Mouse (Mus musculus) midbrain, embryonic 12.5 days (tissue): ENCODE measurements around the gene Zfp385a. TPM values are rescaled to one million over a fixed set of nuclear protein-coding genes. Genes with fewer than 3 reads are reported as not detected.
A peak's percentile ranks its signal among the peaks of the same experiment; 100 is the strongest.
"Not testable (repeated sequence)": the region's sequence is repeated elsewhere in the genome, so short reads cannot be mapped to it uniquely, and the experiment has no call there.

Experiments
- ATAC-seq: fragments of 200-750 bp; cut with Nextera tagmentation; 2 replicates; pipeline ENCODE4 v1.8.0; 2017; ENCODE audit warnings: low read depth, moderate TSS enrichment, moderate library complexity; ENCODE audit not compliant: low FRiP score
- H3K27ac ChIP-seq: fragments of 300-500 bp; sonication (generic); replicated peaks from 2 replicates; pipeline ENCODE4 v1.5.1; 2016; ENCODE audit warnings: mild to moderate bottlenecking
- H3K27me3 ChIP-seq: fragments of 300-500 bp; sonication (generic); 2 replicates; pipeline ENCODE4 v1.6.1; 2016; ENCODE audit warnings: mild to moderate bottlenecking
- H3K36me3 ChIP-seq: fragments of 300-500 bp; sonication (generic); 2 replicates; pipeline ENCODE4 v1.6.1; 2016
- H3K4me1 ChIP-seq: fragments of 300-500 bp; sonication (generic); 2 replicates; pipeline ENCODE4 v1.6.1; 2016
- H3K4me2 ChIP-seq: fragments of 300-500 bp; sonication (generic); replicated peaks from 2 replicates; pipeline ENCODE4 v1.6.1; 2016; ENCODE audit warnings: mild to moderate bottlenecking, moderate library complexity
- H3K4me3 ChIP-seq: fragments of 300-500 bp; sonication (generic); 2 replicates; pipeline ENCODE4 v1.5.1; 2016; ENCODE audit warnings: mild to moderate bottlenecking
- H3K9ac ChIP-seq: fragments of 300-500 bp; sonication (generic); replicated peaks from 2 replicates; pipeline ENCODE4 v1.6.1; 2016; ENCODE audit warnings: mild to moderate bottlenecking, moderate library complexity
- H3K9me3 ChIP-seq: fragments of 300-500 bp; sonication (generic); 2 replicates; pipeline ENCODE4 v1.6.1; 2016; ENCODE audit warnings: mild to moderate bottlenecking
- WGBS: fragments of 180-500 bp; shearing (Covaris S2); methylation state at CpG from one replicate; pipeline ENCODE4 v1.1.7; 2016; 5-methylcytosine and 5-hydroxymethylcytosine counted together
- microRNA counts: library from miRNA; unstranded; fragments of <30 nt; microRNA quantifications from one replicate; lab custom pipeline; 2017
- microRNA-seq: library from miRNA; unstranded; fragments of <30 nt; microRNA quantifications from one replicate; pipeline ENCODE4, GENCODE M21; 2017
- polyA plus RNA-seq: library from polyadenylated mRNA; unstranded; fragments of >200 nt; fragmentation: Nextera tagmentation; extraction: Ambion mirVana; gene quantifications from 2 replicates; pipeline ENCODE4 v1.2.1, GENCODE M21; 2016

Gene Zfp385a
- polyA plus RNA-seq, 1 experiment from 2014 or later = 20.8 TPM

- H3K4me2 ChIP-seq, H3K27me3 ChIP-seq, H3K4me3 ChIP-seq, H3K9me3 ChIP-seq, H3K9ac ChIP-seq, H3K36me3 ChIP-seq, ATAC-seq, H3K27ac ChIP-seq: not testable (repeated sequence)
- WGBS = 92% methylated on average over 3 of the region's 3 CpGs
- peaks cover 15% of the 10 kb centered on the region for H3K4me1 ChIP-seq
Observed at GRCm38 (mm10) chr15:103275943-103276342, 64.0 kb downstream of the Zfp385a start.

GRCm38 (mm10) chr15:103272419-103273279 is 67.2 kb downstream of the Zfp385a start, which contains the start of gene Copz1:
Gene Copz1 (plus strand): TSS chr15:103272714.
- under 1% methylated on average over 38 of the region's 38 CpGs for WGBS
- Histone ChIP-seq H3K4me2 (peak within 1 kb of the TSS; percentile 78), H3K27ac (peak within 1 kb of the TSS; percentile 58), H3K9ac (peak within 1 kb of the TSS; percentile 82), H3K4me3 (peak within 1 kb of the TSS; percentile 78), H3K4me1 (peaks cover 15% of the 10 kb centered on the region), H3K9me3 (no peaks in the 10 kb centered on the region), H3K36me3 (no peaks in the 10 kb centered on the region), H3K27me3 (no peaks in the 10 kb centered on the region)
- ATAC-seq = peak; percentile 100

- H3K27ac ChIP-seq = no peak overlapping the region
- no peaks in the 10 kb centered on the region for H3K9me3 ChIP-seq
- ATAC-seq = no peak
- H3K4me1 ChIP-seq = peaks cover 8% of the 10 kb centered on the region
- 86% methylated on average over 4 of the region's 4 CpGs for WGBS
- no peaks in the 10 kb centered on the region for H3K27me3 ChIP-seq
- no peak overlapping the region for H3K9ac ChIP-seq
- no peak overlapping the region for H3K4me2 ChIP-seq
- no peak overlapping the region for H3K4me3 ChIP-seq
- H3K36me3 ChIP-seq = no peaks in the 10 kb centered on the region
Observed at GRCm38 (mm10) chr15:103268903-103269302, 71.0 kb downstream of the Zfp385a start.

GRCm38 (mm10) chr15:103264794-103265193 is 75.1 kb downstream of the Zfp385a start:
- WGBS = 90% methylated on average over 2 of the region's 2 CpGs
- Histone ChIP-seq H3K4me3 (no peak overlapping the region), H3K36me3 (no peaks in the 10 kb centered on the region), H3K4me1 (no peaks in the 10 kb centered on the region), H3K9ac (no peak overlapping the region), H3K4me2 (no peak overlapping the region), H3K27ac (no peak overlapping the region), H3K27me3 (no peaks in the 10 kb centered on the region), H3K9me3 (no peaks in the 10 kb centered on the region)
- ATAC-seq = no peak

MicroRNAs within 50 kb of the gene (microRNA counts, 519-probe panel; counts per million panel counts)
- 6,431 counts per million, percentile 69 among the panel's probes with 10 or more counts for microRNA mmu-miR-148b (lab: Ali Mortazavi, UCI)

Small RNA genes lying within 50 kb of the gene (microRNA-seq; reads per million reads assigned to microRNA genes)
- 304 reads per million, percentile 64 among the genes with 10 or more reads in this experiment for gene Mir148b
- 0.70 reads per million for gene Mir6963

Other genes starting within 250 kb of the Zfp385a start
- 27.5 and 28.9 TPM in 2 replicates for gene Smug1, start 173.0 kb downstream of the Zfp385a start, polyA plus RNA-seq
- gene Cbx5, start 100.3 kb downstream of the Zfp385a start, polyA plus RNA-seq = 203 and 216 TPM in 2 replicates
- gene Hnrnpa1, start 99.7 kb downstream of the Zfp385a start, polyA plus RNA-seq = 1,196 and 1,287 TPM in 2 replicates
- 3.4 and 3.8 TPM in 2 replicates for gene Nfe2, start 81.7 kb downstream of the Zfp385a start, polyA plus RNA-seq
- gene Copz1, start 67.4 kb downstream of the Zfp385a start, polyA plus RNA-seq = 232 and 235 TPM in 2 replicates
- 0.10 and 0.20 TPM in 2 replicates for gene Gpr84, start 29.5 kb downstream of the Zfp385a start, polyA plus RNA-seq
- gene Itga5, start 26.7 kb upstream of the Zfp385a start, polyA plus RNA-seq = 19.0 and 21.2 TPM in 2 replicates
- gene Gtsf1, start 90.4 kb upstream of the Zfp385a start, polyA plus RNA-seq = not detected in 2 replicates
- 0.34 TPM in 1 of 2 replicates, not detected in the other for gene Gtsf2, start 108.4 kb upstream of the Zfp385a start, polyA plus RNA-seq
- gene Nckap1l, start 113.7 kb upstream of the Zfp385a start, polyA plus RNA-seq = 1.8 TPM in 2 replicates
- gene Pde1b, start 162.9 kb upstream of the Zfp385a start, polyA plus RNA-seq = 47.8 and 48.7 TPM in 2 replicates
- gene Ppp1r1a, start 197.9 kb upstream of the Zfp385a start, polyA plus RNA-seq = 66.3 and 66.7 TPM in 2 replicates
- not detected in 2 replicates for gene Glycam1, start 225.0 kb upstream of the Zfp385a start, polyA plus RNA-seq